Mouse (Mus musculus) forebrain, postnatal 0 days (tissue): ENCODE measurements at regions not wholly inside any gene's neighbourhood (a gene's known extent, or its start where the extent isn't known, plus 50 kb on each side); places are given as distances from the start of the nearest gene placed in this dataset.
"Not testable (repeated sequence)": the region's sequence is repeated elsewhere in the genome, so short reads cannot be mapped to it uniquely, and the experiment has no call there.

Source experiments
- ATAC-seq: fragments of 200-750 bp; cut with Nextera tagmentation; 2 replicates; pipeline ENCODE4 v1.8.0; 2017; ENCODE audit warnings: mild to moderate bottlenecking, moderate library complexity
- DNase-seq: peaks from one replicate; pipeline ENCODE4 v3.0.0-alpha.2; 2015
- H3K27ac ChIP-seq: fragments of 300-500 bp; sonication (generic); 2 replicates; pipeline ENCODE4 v1.5.1; 2014; ENCODE audit warnings: low read depth, mild to moderate bottlenecking, antibody characterized with exemption, low read length, moderate library complexity, mixed read lengths
- H3K27me3 ChIP-seq: fragments of 300-500 bp; sonication (generic); 2 replicates; pipeline ENCODE4 v1.6.1; 2014; ENCODE audit warnings: mild to moderate bottlenecking, low read length, mixed read lengths; ENCODE audit not compliant: insufficient read depth
- H3K36me3 ChIP-seq: fragments of 300-500 bp; sonication (generic); 2 replicates; pipeline ENCODE4 v1.6.1; 2014; ENCODE audit warnings: mild to moderate bottlenecking, moderate library complexity; ENCODE audit not compliant: insufficient read depth
- H3K4me1 ChIP-seq: fragments of 300-500 bp; sonication (generic); 2 replicates; pipeline ENCODE4 v1.6.1; 2014; ENCODE audit warnings: antibody characterized with exemption; ENCODE audit not compliant: insufficient read depth
- H3K4me2 ChIP-seq: fragments of 300-500 bp; sonication (generic); 2 replicates; pipeline ENCODE4 v1.6.1; 2014; ENCODE audit warnings: low read depth, mild to moderate bottlenecking, moderate library complexity
- H3K4me3 ChIP-seq: fragments of 300-500 bp; sonication (generic); 2 replicates; pipeline ENCODE4 v1.5.1; 2014; ENCODE audit warnings: low read depth, low read length, mixed read lengths
- H3K9ac ChIP-seq: fragments of 300-500 bp; sonication (generic); 2 replicates; pipeline ENCODE4 v1.6.1; 2014; ENCODE audit warnings: mild to moderate bottlenecking
- H3K9me3 ChIP-seq: fragments of 300-500 bp; sonication (generic); 2 replicates; pipeline ENCODE4 v1.6.1; 2016; ENCODE audit warnings: low read length
- CTCF ChIP-seq: sonication (generic); IDR thresholded peaks from 2 replicates; pipeline ENCODE4 v1.5.1; 2016; ENCODE audit warnings: antibody characterized with exemption, control low read depth, low read depth
- WGBS: fragments of 180-500 bp; shearing (Covaris S2); extraction: QIAGEN DNeasy Blood & Tissue Kit; methylation state at CpG from one replicate; pipeline ENCODE4 v1.1.7; 2014; 5-methylcytosine and 5-hydroxymethylcytosine counted together

- DNase-seq, H3K27ac ChIP-seq, H3K4me1 ChIP-seq, ATAC-seq, H3K9ac ChIP-seq, H3K9me3 ChIP-seq, H3K36me3 ChIP-seq, H3K4me3 ChIP-seq, H3K27me3 ChIP-seq, H3K4me2 ChIP-seq: not testable (repeated sequence)
- 74% methylated on average over 8 of the region's 8 CpGs for WGBS
These were observed 115.6 kb downstream of the Tcp10c start for GRCm38 (mm10) chr17:13469867-13470380.

- 13% methylated on average over 7 of the region's 7 CpGs for WGBS
- TF ChIP-seq CTCF, result peak; percentile 94
- Histone ChIP-seq H3K27ac (no peak overlapping the region), H3K9ac (no peak overlapping the region), H3K9me3 (no peaks in the 10 kb centered on the region), H3K4me3 (no peak overlapping the region), H3K4me1 (no peaks in the 10 kb centered on the region), H3K36me3 (no peaks in the 10 kb centered on the region), H3K4me2 (no peak overlapping the region), H3K27me3 (no peaks in the 10 kb centered on the region)
- DNase-seq, result peak; percentile 93
- ATAC-seq, result peak; percentile 79
These were observed 118.2 kb downstream of the Tcp10c start for GRCm38 (mm10) chr17:13472460-13473062.

- 66% methylated on average over 14 of the region's 14 CpGs for WGBS
- ATAC-seq, result no peak
- no peaks in the 10 kb centered on the region for H3K27me3 ChIP-seq
These were observed 120.1 kb downstream of the Tcp10c start for GRCm38 (mm10) chr17:13474310-13475094.

GRCm38 (mm10) chr17:13478866-13479571 lies 124.6 kb downstream of the Tcp10c start:
- Histone ChIP-seq H3K36me3 (no peaks in the 10 kb centered on the region), H3K27ac (peak overlapping the region; percentile 54; the same call in 1 of the 2 replicates), H3K9me3 (no peaks in the 10 kb centered on the region), H3K4me2 (no peak overlapping the region), H3K27me3 (no peaks in the 10 kb centered on the region), H3K9ac (peak overlapping the region; percentile 28; the same call in 1 of the 2 replicates), H3K4me1 (peaks cover 5% of the 10 kb centered on the region), H3K4me3 (no peak overlapping the region)
- WGBS, result 8% methylated on average over 5 of the region's 5 CpGs
- DNase-seq (peak; percentile 43), ATAC-seq (peak; percentile 46)
- no peak for TF ChIP-seq CTCF

More at GRCm38 (mm10) chr17:13474310-13475094, 120.1 kb downstream of the Tcp10c start:
- Histone ChIP-seq H3K4me1 (peaks cover 4% of the 10 kb centered on the region), H3K9ac (no peak overlapping the region), H3K9me3 (no peaks in the 10 kb centered on the region), H3K27ac (no peak overlapping the region), H3K36me3 (no peaks in the 10 kb centered on the region), H3K4me2 (no peak overlapping the region), H3K4me3 (no peak overlapping the region)
- no peak for DNase-seq
- TF ChIP-seq CTCF, result no peak

GRCm38 (mm10) chr17:13479572-13480063 lies 125.2 kb downstream of the Tcp10c start:
- 6% methylated on average over 11 of the region's 12 CpGs for WGBS
- Histone ChIP-seq H3K4me2 (no peak overlapping the region), H3K9me3 (no peaks in the 10 kb centered on the region), H3K4me3 (no peak overlapping the region), H3K27me3 (no peaks in the 10 kb centered on the region), H3K36me3 (no peaks in the 10 kb centered on the region), H3K4me1 (peaks cover 5% of the 10 kb centered on the region), H3K9ac (peak overlapping the region; percentile 28; the same call in 1 of the 2 replicates), H3K27ac (peak overlapping the region; percentile 54; the same call in 1 of the 2 replicates)
- no peak for TF ChIP-seq CTCF
- DNase-seq, result peak; percentile 54
- ATAC-seq, result peak; percentile 60

- Histone ChIP-seq H3K9ac (no peak overlapping the region), H3K36me3 (no peaks in the 10 kb centered on the region), H3K4me3 (no peak overlapping the region), H3K27ac (peak overlapping the region; percentile 40; the same call in 1 of the 2 replicates), H3K27me3 (no peaks in the 10 kb centered on the region), H3K4me2 (no peak overlapping the region), H3K9me3 (no peaks in the 10 kb centered on the region), H3K4me1 (peaks cover 5% of the 10 kb centered on the region)
- peak; percentile 78 for ATAC-seq
- no peak for TF ChIP-seq CTCF
- peak; percentile 53 for DNase-seq
- WGBS, result 34% methylated on average over 7 of the region's 7 CpGs
These were observed 127.2 kb downstream of the Tcp10c start for GRCm38 (mm10) chr17:13481445-13482085.
